8 mouse cellular contexts compared by ENCODE assay signal in the genomic region with DNA sequence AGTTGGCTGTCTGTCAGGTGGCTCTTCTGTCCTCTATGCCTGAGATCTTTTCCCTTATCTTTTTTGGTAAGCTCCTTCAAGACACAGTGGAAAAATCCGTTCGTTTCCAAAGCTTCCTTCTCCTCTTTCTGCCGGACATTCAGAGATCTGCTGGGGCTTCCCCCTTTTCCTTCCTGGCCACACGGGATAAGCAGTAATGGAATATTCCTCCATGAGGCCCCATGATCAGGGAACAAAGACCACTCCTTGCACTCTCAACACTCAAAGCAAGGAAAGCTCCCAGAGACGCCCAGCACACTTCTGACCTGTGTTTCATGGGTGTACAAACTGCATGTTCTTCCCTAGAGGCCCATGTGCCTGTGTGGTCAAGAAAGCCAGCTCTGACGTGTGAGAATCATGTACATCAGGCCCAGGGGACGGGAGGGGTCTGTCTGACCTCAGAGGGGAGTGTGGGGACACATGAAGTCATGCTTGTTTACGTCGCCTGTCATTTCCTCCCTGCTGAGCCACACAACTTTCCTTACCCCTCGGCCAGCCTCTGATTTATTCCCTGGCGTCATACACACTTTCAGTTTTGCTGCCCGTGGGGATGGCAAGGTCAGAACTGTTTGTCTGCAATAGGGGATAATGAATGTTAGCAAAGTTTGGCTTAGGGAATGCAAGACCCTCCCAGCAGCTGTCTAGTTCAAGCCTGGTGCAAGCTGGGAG. TPM values are rescaled to one million over a fixed set of nuclear protein-coding genes. Genes with fewer than 3 reads are reported as not detected.
DNase-seq lines count a peak whose midpoint lies in the region; ATAC-seq and TF ChIP-seq lines count a peak whose summit lies in the region.

No protein-coding gene starts in this region.

- H3K27ac ChIP-seq in lung, postnatal 0 days (ENCODE audit: low read length), result peak overlapping the region; percentile 71
- H3K27ac ChIP-seq in hindbrain, embryonic 14.5 days, result no peak overlapping the region
- no peak overlapping the region for H3K27ac ChIP-seq in liver, postnatal 0 days (ENCODE audit: low read depth)
- no peak overlapping the region for H3K27ac ChIP-seq in midbrain, postnatal 0 days (ENCODE audit: low read depth, low read length)

- no peak; the same call in 1 of the 2 replicates for TF ChIP-seq EP300 in lung, postnatal 0 days (IDR thresholded peaks at IDR 0.05)
- no peak for TF ChIP-seq EP300 in liver, postnatal 0 days (IDR thresholded peaks at IDR 0.05; ENCODE audit: low read depth)

- 21% methylated on average over 12 of the region's 12 CpGs for WGBS in lung, postnatal 0 days
- WGBS in hindbrain, embryonic 14.5 days, result 55% methylated on average over 12 of the region's 12 CpGs
- 39% methylated on average over 12 of the region's 12 CpGs for WGBS in liver, postnatal 0 days (ENCODE audit: insufficient replicate concordance)
- 58% methylated on average over 12 of the region's 12 CpGs for WGBS in midbrain, postnatal 0 days

- H3K4me1 ChIP-seq in lung, postnatal 0 days (ENCODE audit: insufficient read depth, low read depth, low read length), result no peaks in the 10 kb centered on the region
- H3K4me1 ChIP-seq in hindbrain, embryonic 14.5 days (replicated peaks; ENCODE audit: control insufficient read depth, insufficient read depth, low read length), result no peaks in the 10 kb centered on the region
- no peaks in the 10 kb centered on the region for H3K4me1 ChIP-seq in liver, postnatal 0 days (ENCODE audit: insufficient read depth)
- H3K4me1 ChIP-seq in midbrain, postnatal 0 days (ENCODE audit: insufficient read depth, low read length), result no peaks in the 10 kb centered on the region

- no peaks in the 10 kb centered on the region for H3K36me3 ChIP-seq in lung, postnatal 0 days (ENCODE audit: insufficient read depth, low read length)
- no peaks in the 10 kb centered on the region for H3K36me3 ChIP-seq in hindbrain, embryonic 14.5 days (replicated peaks; ENCODE audit: control insufficient read depth, insufficient read depth)
- no peaks in the 10 kb centered on the region for H3K36me3 ChIP-seq in liver, postnatal 0 days (replicated peaks; ENCODE audit: insufficient read depth, low read length)
- no peaks in the 10 kb centered on the region for H3K36me3 ChIP-seq in midbrain, postnatal 0 days (ENCODE audit: insufficient read depth, low read length)

- ATAC-seq in lung, postnatal 0 days, result peak; percentile 88
- no peak for ATAC-seq in hindbrain, embryonic 14.5 days (ENCODE audit: low FRiP score)
- ATAC-seq in liver, postnatal 0 days, result no peak; the same call in 1 of the 2 replicates
- ATAC-seq in midbrain, postnatal 0 days (ENCODE audit: low FRiP score), result no peak

- no peaks in the 10 kb centered on the region for H3K27me3 ChIP-seq in lung, postnatal 0 days (replicated peaks; ENCODE audit: insufficient read depth, low read length)
- no peaks in the 10 kb centered on the region for H3K27me3 ChIP-seq in hindbrain, embryonic 14.5 days (ENCODE audit: control insufficient read depth, insufficient read depth, low read length)
- no peaks in the 10 kb centered on the region for H3K27me3 ChIP-seq in liver, postnatal 0 days (ENCODE audit: insufficient read depth, low read length)
- no peaks in the 10 kb centered on the region for H3K27me3 ChIP-seq in midbrain, postnatal 0 days (ENCODE audit: insufficient read depth, low read length)

- H3K9ac ChIP-seq in lung, postnatal 0 days (replicated peaks; ENCODE audit: low read depth), result no peak overlapping the region
- no peak overlapping the region for H3K9ac ChIP-seq in hindbrain, embryonic 14.5 days
- no peak overlapping the region for H3K9ac ChIP-seq in liver, postnatal 0 days (replicated peaks)
- no peak overlapping the region for H3K9ac ChIP-seq in midbrain, postnatal 0 days (replicated peaks; ENCODE audit: low read length, poor library complexity, severe bottlenecking)

- DNase-seq in adrenal gland, adult 2 months, result peak; percentile 71
- peak; percentile 53 to 54 for DNase-seq in gastrocnemius, adult 8-10 months (ENCODE audit: low spot score in 2 of 2)
- peak; percentile 21 for DNase-seq in induced T-regulatory cell, adult 2 months (ENCODE audit: low read depth)
- DNase-seq in lung, postnatal 0 days (ENCODE audit: low spot score), result peak; percentile 79
- no peak for DNase-seq in hindbrain, embryonic 14.5 days (ENCODE audit: low spot score)
- no peak for DNase-seq in liver, postnatal 0 days
- DNase-seq in cerebellum, postnatal 14 days, result no peak
- DNase-seq in midbrain, postnatal 0 days (ENCODE audit: low spot score), result no peak

- no peak overlapping the region for H3K4me2 ChIP-seq in lung, postnatal 0 days (replicated peaks; ENCODE audit: low read depth, low read length)
- no peak overlapping the region for H3K4me2 ChIP-seq in hindbrain, embryonic 14.5 days (replicated peaks)
- H3K4me2 ChIP-seq in liver, postnatal 0 days (ENCODE audit: low read depth, low read length), result no peak overlapping the region
- no peak overlapping the region for H3K4me2 ChIP-seq in midbrain, postnatal 0 days (ENCODE audit: low read depth, low read length, poor library complexity, severe bottlenecking)

- H3K9me3 ChIP-seq in lung, postnatal 0 days (ENCODE audit: low read length), result no peaks in the 10 kb centered on the region
- H3K9me3 ChIP-seq in hindbrain, embryonic 14.5 days (ENCODE audit: control insufficient read depth, low read length), result no peaks in the 10 kb centered on the region
- no peaks in the 10 kb centered on the region for H3K9me3 ChIP-seq in liver, postnatal 0 days (ENCODE audit: low read length)
- H3K9me3 ChIP-seq in midbrain, postnatal 0 days (ENCODE audit: low read length), result no peaks in the 10 kb centered on the region

- no peak for TF ChIP-seq CTCF in lung, postnatal 0 days (IDR thresholded peaks at IDR 0.05)
- no peak for TF ChIP-seq CTCF in liver, postnatal 0 days (IDR thresholded peaks at IDR 0.05; ENCODE audit: low read depth)
- no peak for TF ChIP-seq CTCF in midbrain, postnatal 0 days (IDR thresholded peaks at IDR 0.05)

- H3K4me3 ChIP-seq in lung, postnatal 0 days (ENCODE audit: low read depth, low read length), result no peak overlapping the region
- no peak overlapping the region for H3K4me3 ChIP-seq in hindbrain, embryonic 14.5 days (replicated peaks; ENCODE audit: low read length)
- H3K4me3 ChIP-seq in liver, postnatal 0 days (ENCODE audit: low read depth, low read length), result no peak overlapping the region
- H3K4me3 ChIP-seq in midbrain, postnatal 0 days (ENCODE audit: low read depth, low read length), result no peak overlapping the region

RNA-seq across cellular contexts. Expression of gene Gfpt2, which starts 38.9 kb away (rescaled TPM):
- 1 to 10 TPM; 6.4 to 8.0 TPM for total RNA-seq in adrenal gland, adult 2 months (2021)
- polyA plus RNA-seq in adrenal gland, adult 2 months (2012; rRNA removed), result 2.3 TPM in 2 replicates
- total RNA-seq in gastrocnemius, adult 8-10 months (2022), result 1 to 10 TPM; 3.0 to 6.9 (median 5.8) TPM
- polyA plus RNA-seq in lung, postnatal 0 days (2015; fragmentation: Nextera tagmentation; extraction: Ambion mirVana), result 3.9 and 4.5 TPM in 2 replicates
- 4.9 and 6.0 TPM in 2 replicates for polyA plus RNA-seq in hindbrain, embryonic 14.5 days (2014; fragmentation: Nextera tagmentation; extraction: Ambion mirVana)
- 0.65 and 0.81 TPM in 2 replicates for polyA plus RNA-seq in liver, postnatal 0 days (2015; fragmentation: Nextera tagmentation; extraction: Ambion mirVana)
- 3.1 and 6.0 TPM in 2 replicates for total RNA-seq in midbrain, postnatal 0 days (2014; rRNA removed)
- 3.9 and 4.3 TPM in 2 replicates for polyA plus RNA-seq in midbrain, postnatal 0 days (2015; fragmentation: Nextera tagmentation; extraction: Ambion mirVana)

RNA-seq across cellular contexts. Expression of gene Cnot6, which starts 42.6 kb away (rescaled TPM):
- 10 to 100 TPM; 36.6 to 38.2 TPM for total RNA-seq in adrenal gland, adult 2 months (2021)
- polyA plus RNA-seq in adrenal gland, adult 2 months (2012; rRNA removed), result 2.5 and 2.6 TPM in 2 replicates
- 10 to 100 TPM in 2 of 4 experiments, 1 to 10 TPM in 2; 7.9 to 14.0 (median 9.8) TPM for total RNA-seq in gastrocnemius, adult 8-10 months (2022)
- 36.0 and 40.6 TPM in 2 replicates for polyA plus RNA-seq in lung, postnatal 0 days (2015; fragmentation: Nextera tagmentation; extraction: Ambion mirVana)
- 40.1 and 42.1 TPM in 2 replicates for polyA plus RNA-seq in hindbrain, embryonic 14.5 days (2014; fragmentation: Nextera tagmentation; extraction: Ambion mirVana)
- 16.9 and 18.1 TPM in 2 replicates for polyA plus RNA-seq in liver, postnatal 0 days (2015; fragmentation: Nextera tagmentation; extraction: Ambion mirVana)
- total RNA-seq in midbrain, postnatal 0 days (2014; rRNA removed), result 28.9 and 53.1 TPM in 2 replicates
- polyA plus RNA-seq in midbrain, postnatal 0 days (2015; fragmentation: Nextera tagmentation; extraction: Ambion mirVana), result 21.7 and 26.9 TPM in 2 replicates

Comparison
In these comparisons a context has a peak if more than half of its experiments do, and no peak if none do; other contexts are left out.
1. DNase-seq: peak in adrenal gland, adult 2 months (single experiment), gastrocnemius, adult 8-10 months (2 of 2), induced T-regulatory cell, adult 2 months (single experiment) and lung, postnatal 0 days (single experiment); none in hindbrain, embryonic 14.5 days (single experiment), liver, postnatal 0 days (single experiment), cerebellum, postnatal 14 days (0 of 2) and midbrain, postnatal 0 days (single experiment).